Mouse (Mus musculus) adipocyte (in vitro differentiated cells): Measurements from ENCODE around the gene Larp1b.
A peak's percentile ranks its signal among the peaks of the same experiment; 100 is the strongest.
"Not testable (repeated sequence)": the region's sequence is repeated elsewhere in the genome, so short reads cannot be mapped to it uniquely, and the experiment has no call there.

Source experiments
- DNase-seq: peaks from one replicate; pipeline ENCODE4 v3.0.0-alpha.2; 2016; ENCODE audit warnings: low spot score

Larp1b gene

DNA sequence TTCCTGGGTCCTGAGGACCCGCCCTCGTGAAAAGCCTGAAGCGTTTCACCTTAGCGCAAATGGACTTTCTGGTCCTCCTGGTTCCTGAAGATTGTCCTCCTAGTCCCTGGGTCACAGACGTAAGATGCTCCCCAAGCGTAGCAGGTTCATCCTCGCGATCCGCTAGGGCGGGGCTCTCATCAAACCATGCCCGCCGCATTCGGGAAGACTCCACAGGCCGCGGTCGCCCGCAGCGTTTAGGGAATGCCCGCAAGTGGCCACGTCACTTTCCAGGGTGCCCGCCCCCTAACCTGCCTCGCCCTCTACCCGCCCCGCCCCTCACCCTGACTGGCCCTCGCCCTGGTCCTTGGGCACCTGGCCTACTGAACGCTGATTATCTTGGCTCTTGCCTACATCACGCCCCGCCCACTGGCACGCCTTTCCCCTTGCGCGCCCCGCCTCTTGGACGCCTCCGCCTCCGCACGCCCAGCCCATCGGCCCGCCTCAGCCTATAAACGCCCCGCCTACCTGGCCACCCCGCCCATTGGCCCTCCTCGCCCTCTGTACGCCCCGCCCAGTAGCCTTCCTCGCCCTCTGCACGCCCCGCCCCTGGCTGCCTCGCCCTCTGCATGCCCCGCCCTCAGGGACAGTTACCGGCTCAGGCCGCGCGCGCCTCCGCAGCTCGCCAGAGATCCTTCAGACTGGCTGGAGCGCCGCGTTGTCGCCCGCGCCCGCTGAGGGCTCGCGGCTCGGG lies at the start of gene Larp1b:
Larp1b (plus strand) TSS at position 659 of the 733 bp plus-strand sequence.
- DNase-seq: peak; percentile 94

DNA sequence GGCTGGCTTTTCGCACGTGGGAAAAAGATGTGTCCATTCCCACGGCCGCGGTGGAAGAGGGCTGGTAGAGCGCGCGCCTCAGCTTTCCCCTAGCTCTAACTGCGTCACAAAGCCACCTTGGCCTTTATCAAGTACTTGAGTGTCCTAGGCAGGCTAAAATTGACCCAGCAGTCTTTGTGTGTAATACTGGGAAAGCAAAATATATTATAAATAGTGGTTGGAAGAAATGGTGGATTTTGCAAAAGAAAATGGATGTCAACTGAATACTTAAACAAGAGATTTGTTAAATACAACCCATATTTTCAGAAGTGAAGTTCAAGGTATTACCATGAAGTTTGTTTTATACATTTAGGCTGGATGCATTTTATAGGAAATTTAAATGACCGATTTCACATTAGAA lies 47.2 kb upstream of the Larp1b start, which contains the start of gene 1700034I23Rik:
1700034I23Rik (minus strand) TSS at position 101 of the 400 bp plus-strand sequence.
- DNase-seq: not testable (repeated sequence)

DNA sequence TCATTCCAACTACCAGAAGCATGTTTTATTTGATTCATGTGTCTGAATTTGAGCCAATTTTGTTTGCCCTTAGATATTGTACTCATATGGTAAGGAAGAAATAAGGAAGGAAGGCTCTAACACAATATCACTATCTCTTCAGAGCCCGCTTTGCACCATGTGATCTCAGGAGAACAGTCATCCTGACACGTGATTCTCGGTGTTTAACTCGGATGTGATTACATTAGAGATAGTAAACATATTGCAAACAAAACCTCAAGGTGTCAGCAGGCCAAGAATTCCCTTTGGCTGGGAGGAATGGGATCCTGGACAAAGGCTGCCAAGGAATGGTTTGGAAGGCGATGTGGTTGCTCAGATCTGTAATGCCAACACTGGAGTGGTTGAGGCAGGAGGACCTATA lies 11.4 kb upstream of the Larp1b start:
- DNase-seq: no peak

DNA sequence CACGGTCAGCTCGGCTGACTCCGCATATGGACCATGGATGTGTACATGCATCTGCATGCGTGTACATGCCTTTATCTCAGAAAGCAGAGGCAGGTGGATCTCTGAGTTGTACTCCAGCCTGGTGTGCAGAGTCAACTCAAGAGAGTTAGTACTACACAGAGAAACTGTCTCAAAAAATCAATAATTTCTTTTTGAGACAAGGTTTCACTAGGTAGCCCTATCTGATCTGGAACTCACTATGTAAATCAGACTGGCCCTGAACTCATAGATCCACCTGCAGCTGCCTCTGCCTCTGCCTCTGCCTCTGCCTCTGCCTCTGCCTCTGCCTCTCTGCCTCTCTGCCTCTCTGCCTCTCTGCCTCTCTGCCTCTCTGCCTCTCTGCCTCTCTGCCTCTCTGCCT lies 11.0 kb upstream of the Larp1b start:
- DNase-seq: no peak

DNA sequence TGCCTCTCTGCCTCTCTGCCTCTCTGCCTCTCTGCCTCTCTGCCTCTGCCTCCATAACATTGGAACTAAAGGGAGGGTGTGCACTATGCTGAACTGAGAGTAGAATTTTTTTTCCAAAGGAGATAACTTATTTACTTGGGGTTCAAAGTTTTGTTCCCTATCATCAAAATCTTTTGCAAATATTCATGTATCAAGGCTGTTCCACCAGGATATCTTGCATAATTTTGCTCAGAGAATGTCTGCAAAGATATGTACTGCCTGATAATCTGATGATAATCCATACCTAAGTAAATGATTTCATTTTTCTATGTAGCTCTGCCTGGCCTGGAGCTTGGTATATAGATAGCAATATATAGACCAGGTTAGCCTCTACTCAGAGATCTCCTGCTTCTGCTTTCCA lies 10.6 kb upstream of the Larp1b start:
- no peak for DNase-seq

DNA sequence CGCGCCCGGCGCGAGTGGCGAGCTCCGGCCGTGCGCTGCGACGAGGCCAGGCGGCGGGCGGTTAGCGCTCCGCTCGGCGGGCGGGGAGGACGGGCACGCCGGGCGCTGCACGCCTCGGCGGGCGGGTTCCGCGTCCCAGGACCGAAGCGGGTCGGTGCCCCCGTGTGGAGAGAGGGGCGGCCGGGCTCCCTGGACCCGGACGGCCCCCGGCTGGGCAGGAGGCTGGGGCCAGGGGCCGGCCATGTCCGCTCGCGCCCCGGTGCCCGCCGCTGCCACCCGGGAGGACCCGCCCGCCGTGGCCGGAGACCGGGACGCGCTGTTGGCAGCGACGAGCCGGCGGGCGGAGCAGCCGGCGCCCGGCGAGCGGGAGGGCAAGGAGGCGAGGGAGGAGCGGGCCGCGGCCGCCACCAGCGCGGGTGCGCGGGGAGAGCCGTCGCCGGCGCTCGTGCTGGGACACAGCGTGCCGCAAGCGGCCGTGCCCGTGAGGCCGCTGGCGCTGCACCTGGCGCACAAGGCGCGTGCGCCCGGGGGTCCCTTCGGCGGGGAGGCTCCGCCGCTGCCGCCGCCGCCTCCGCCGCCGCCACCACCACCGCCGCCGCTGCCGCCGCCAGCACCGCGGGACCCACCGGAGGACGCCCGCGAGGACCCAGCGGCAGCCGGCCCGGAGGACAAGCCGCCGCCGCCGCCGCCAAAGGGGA lies 424 bp downstream of the Larp1b start:
- DNase-seq: peak; percentile 21

DNA sequence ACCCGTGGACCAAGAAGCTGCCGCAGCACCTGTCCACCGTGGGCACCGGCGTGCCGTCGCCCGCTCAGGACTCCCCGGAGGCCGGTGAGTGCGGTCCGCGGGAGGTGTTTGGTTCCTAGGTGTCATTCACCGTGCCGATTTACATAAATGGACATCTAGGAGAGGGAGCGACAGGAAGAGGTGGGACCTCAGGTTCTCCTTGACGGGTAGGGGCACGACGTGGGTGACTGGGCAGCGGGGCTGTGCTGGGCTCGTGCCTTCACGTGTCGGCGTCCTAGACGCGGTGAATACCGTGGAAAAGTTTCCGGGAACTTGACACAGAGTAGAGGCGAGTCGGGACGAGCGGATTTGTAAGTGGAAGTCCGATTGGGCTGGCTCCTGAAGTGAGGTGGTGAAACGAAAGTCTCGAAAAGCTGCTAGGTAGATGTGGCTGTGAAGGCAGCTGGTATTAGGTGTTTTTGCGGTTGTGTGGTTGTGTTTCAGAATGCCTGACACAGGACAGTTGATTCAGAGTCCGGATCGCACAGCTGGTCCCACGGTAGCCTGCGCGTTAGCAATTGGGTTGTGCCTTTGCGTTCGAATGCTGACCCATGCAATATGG lies 1.1 kb downstream of the Larp1b start:
- DNase-seq: peak; percentile 26

DNA sequence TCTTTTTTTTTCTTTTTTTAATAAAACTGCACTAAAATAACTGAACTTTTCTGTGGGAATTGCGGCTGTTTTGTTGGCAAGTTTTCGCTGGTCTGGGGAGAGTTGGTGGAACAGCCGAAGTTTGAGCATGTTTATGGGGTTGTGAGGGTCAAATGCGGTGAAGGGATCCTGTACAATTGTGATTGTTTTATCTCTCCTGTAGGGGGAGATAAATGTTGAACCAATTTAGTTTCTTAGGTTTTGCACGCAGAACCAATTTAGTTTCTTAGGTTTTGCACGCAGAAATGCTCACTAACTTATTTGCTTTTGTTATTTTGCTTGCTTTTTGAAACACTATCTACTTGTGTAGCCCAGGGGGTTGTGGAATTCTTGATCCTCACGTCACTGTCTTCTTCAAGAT lies 1.7 kb downstream of the Larp1b start:
- DNase-seq: peak; percentile 34

DNA sequence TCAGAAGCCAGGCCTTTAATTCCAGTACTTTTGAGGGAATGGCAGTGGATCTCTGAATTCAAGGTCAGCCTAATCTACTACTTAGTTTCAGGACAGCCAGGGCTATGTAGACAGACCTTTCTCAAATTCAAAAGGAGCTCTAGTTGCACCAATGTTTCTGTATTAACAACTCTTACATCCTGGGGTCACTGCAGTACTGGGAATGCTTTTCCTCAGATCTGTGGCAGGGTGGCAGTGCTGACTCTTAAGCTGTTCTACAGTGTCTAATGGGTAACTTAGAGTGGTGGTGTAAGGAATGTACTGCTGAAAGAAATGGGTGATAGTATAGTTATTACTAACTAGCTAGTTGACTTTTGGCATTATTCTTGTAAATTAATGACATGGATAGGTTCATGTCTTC lies 3.0 kb downstream of the Larp1b start:
- DNase-seq: peak; percentile 50

DNA sequence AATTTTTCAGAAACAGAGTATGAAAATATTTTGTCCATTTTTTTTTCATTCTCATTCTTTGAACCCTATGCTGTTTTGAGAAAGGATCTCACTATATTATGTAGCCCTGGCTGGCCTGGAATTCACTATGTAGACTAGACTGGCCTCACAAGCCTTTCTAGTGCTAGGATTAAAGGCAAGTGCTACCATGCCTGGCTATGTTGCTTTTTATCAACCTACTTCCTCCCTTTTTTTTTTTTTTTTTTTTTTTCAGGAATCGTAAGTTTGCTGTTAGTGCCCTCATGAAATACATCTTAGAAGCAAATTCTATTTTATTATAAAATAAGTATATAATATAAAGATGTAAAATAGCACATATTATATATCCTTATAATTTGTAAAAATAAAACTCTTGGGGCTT lies 5.2 kb downstream of the Larp1b start:
- no peak for DNase-seq

DNA sequence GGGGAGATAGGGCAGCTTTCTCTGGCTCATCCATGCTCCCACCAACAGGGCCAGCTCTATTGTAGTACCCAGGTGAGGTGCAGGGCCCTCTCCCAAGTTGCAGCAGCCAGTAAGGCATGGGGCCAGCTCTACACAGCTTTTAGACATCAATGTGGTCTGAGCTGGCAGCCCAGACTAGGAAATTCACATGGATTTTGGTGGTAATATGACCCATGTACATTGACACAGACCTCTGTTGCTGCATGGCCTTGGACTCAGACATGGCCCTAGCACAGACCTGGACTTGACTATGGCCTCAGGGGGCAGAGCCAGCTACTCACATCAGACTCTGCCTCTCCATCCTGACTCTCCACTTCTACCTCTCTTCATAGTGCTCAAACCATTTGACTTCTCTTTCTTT lies 9.2 kb downstream of the Larp1b start:
- DNase-seq: no peak

DNA sequence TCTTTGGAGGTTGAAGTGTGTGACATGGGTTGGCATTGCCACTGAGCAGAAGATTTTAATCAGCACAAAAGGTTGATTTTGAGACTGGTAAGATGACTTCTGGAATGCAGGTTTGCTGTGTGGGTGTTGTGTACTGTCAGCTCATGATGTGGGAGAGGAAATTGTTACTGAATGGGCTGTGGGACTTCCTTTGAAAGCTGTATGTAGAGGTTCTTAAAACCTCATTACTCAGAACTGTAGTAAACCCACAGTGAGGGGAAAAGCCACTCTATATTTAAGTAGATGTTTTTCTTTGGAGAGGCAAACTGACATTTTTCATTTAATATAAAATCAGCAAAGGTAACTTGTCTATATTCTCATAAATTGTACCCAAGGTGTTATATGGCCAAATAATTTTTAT lies 31.1 kb downstream of the Larp1b start:
- no peak for DNase-seq

DNA sequence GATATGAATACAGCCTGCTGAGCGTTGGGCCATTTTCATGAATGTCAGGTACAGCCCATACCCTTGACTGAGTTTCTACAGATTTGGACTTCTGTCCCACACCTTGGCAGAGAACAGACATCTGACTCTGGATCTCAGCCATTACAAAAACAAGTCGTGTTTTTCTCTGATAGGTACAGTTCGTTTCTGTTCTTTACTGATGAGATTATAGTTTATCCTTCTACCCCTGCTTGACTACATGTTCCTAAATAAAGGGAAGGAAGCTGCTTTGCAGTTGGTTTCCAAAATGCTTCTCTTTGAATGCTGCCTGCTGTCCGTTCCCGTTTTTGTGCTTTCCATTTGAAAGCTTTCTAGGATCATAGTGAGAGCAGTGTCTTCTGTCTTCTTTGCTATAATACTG lies 37.9 kb downstream of the Larp1b start:
- no peak for DNase-seq

DNA sequence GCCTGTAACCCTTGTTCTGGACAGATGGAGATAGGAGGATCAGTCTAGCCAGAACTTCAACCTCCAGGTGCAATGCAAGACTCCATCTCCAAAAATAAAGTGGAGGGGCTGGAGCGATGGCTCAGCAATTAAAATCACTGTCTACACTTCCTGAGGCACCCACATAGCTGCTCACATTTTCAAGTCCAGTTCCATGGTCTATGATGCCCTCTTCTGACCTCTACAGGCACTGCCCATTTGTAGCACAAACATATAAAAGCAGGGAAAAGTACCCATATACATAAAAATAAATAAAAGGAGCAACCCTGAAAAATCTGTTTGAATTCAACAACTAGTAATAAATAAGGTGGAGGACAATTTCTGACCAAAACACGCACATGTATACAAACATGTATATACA lies 39.1 kb downstream of the Larp1b start:
- DNase-seq: peak; percentile 44

DNA sequence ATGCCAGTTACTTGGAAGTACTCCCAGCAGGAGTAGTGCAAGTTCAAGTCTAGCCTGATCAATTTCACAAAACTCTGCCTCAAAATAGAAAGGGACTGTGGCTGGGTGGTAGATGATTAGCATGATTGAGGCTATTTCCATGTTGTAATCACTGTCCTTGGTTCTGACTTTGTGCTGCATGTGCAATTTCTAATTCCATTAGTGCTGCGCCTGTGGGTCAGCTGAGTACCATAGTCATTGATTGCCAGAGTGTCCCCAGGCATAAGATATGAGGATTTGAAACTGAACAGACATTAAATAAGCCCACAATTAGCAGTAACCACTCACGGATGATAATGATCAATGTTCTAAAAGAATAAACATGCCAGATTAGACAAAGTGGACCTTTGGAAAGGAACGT lies 41.9 kb downstream of the Larp1b start:
- no peak for DNase-seq

DNA sequence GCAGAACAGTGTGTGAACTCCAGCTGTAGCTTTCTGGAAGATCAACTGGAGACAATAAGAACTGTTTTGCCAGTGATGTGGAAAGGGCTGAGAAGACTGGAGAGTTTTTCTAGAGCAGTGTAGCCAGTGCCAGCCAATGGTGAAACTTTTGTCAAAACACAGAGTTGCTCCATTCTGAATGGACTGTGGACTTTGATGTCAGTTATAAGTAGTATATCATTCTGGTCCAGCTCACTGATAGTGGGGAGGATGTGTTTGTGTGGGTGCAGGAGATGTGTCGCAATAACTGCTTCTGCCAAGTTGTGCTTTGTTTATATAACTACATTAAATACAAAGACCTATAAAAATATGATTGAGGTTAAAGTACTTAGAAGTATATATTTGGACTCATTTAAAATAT lies 45.5 kb downstream of the Larp1b start:
- DNase-seq: peak; percentile 83

DNA sequence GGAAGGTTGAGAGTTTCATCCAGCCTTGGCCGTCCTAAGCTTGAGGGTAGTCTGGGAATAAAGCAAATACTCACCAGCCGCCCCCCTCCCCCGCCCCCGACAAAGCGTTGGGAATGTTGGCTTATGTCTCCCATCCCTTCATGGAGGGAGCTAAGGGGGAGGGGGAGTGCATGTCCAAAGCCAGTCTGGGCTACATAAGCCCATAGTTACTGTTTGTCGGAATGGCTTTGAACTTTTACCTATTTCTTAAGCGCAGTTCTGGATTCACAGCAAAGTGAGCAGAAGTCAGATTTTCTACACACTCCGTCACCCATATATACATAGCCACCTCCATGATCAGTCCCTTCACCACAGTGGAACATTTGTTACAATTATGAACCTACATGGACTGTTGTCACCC lies 59.7 kb downstream of the Larp1b start:
- no peak for DNase-seq

DNA sequence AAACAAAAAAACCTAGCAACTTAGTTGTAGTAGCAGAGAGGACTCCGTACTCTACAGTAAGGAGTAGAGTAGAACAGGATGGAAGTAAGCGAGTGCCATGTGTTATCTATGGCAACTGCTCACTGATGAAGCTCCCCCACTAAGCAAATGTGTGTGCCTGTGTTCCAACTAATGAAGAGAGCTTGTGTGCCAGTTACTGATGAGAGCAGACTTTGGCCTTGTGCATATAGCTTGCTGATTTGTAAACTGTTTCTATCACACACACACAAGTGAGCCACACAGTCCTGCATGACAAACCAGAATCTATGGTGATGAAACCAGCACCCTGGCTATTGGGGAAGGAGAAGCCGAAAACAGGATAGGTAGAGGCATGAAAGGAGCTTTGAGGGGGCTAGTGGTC lies 60.4 kb downstream of the Larp1b start:
- no peak for DNase-seq

DNA sequence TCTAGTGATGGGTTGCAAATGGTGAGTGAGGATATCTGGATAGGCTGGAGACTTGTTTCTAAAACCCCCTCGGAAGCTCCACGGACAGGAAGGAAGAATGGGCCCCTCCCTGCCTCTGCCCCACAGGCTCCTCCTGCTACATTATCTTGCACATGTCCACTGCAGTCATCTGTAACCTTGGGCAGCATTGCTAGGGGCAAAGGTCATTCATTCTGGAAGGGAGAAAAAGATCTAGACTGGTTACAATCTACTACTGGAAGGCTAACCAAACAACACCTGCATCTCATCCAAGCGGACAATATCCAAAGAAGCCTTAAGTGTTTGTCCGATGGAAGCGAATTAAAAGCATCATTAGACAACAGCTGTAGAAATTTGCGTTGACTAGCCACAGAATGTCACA lies 61.1 kb downstream of the Larp1b start:
- DNase-seq: no peak

DNA sequence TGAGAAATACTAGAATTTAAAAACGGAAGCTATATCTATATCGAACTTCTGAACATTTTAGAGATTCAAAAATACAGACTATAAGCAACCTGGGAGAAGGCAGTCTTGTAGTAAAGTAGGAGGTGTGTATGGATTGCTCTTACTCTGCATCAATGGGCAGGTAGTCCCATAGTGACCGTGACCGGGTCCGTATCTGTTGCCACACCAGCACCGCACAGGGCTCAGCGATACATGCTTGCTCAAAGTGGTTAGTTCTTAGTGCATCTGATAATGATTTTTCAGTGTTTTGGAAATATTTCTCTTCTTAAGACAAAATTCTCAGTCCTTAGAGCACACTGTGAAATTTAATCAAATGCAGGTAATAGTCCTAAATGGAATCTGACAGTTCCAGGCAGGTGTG lies 62.8 kb downstream of the Larp1b start:
- no peak for DNase-seq

DNA sequence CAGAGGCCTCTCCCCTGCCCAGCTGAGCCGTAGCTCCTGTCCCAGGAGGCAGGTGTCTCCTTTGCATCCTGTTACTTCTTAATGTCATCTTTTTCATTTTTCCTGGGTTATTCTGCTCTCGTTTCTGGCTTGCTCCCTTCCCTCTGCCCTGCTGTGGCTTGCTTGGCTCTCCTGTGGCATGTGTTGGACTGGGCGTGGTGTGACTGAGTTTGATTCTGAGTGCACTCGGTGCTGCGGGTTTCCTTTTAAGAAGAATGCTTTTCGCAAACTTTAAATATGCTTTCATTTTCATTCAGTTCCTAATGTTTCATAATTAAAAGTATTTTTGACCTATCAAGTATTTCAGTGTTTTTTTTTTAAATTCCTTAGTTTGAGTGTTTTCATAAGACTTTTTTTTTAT lies 65.3 kb downstream of the Larp1b start:
- DNase-seq: no peak

DNA sequence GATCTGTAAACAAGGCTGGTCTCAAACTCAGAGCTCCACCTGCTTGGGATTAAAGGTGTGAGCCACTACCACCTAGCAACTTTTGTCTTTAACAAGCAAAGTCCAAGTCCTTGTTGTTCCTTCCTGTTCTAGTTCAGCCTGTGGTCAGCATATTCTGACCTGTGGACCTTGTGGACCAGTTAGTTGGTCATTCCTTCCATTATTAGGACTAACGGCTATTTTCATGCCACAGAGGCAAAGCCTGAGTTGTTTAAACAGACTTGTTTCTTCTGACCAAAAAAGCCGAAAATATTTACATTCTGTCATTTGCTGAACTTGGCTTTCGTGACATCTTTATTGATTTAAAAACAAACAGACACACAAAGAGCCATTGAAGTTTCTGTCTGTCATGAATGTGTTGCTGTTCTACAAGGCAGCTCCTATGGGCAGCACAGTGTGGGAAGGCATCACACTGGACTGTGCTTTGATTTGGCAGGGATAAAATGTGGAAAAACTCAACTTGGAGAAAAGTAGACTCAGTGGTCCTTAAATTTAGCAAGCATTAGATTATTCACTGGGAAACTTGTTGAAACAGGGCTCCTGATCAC lies 68.5 kb downstream of the Larp1b start:
- no peak for DNase-seq

DNA sequence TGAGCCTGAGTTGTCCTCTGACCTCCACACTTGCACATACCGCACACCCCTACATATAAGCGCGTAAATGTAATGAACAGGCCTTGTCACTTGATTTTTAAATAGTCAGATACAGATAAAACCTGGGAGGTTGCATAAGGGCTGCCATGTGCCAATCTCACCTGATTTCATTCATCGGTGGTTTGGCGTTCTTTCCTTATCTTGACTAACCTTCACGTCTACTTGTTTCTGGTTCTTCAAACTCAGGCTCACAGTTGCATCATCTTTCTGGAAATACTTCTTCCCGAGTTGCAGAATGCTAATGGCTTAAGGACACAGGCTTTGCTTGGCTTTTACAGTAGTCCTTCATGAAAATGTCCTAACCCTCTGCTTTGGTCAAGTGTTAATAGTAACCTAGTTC lies 71.1 kb downstream of the Larp1b start:
- no peak for DNase-seq
